Mouse (Mus musculus): ENCODE data around the gene Hbb-y. TPM values are rescaled to one million over a fixed set of nuclear protein-coding genes. Genes with fewer than 3 reads are reported as not detected.
"Not testable (repeated sequence)": the region's sequence is repeated elsewhere in the genome, so short reads cannot be mapped to it uniquely, and the experiment has no call there.

Gene Hbb-y
- polyA plus RNA-seq, 1 experiment, result 0.26 TPM

DNA sequence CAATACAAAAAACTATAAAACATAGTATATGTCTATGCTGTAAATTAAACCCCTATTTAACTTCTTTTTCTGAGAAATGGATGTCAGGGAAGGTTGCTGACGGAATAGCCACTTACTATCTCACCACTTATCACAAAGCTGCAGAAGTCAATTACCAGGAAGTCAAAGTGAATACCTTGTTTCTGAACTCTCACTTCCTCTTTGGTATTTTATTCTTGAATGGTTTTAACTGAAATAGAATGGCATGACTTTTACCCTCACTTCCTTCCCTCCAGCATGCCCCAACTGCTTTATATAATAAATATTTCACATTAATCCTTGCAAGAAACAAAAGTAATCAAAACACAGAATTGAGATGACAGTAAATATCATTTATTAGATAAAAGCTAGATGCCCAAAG, 40.8 kb downstream of the Hbb-y start:
- Histone ChIP-seq H3K4me3 (ENCODE audit: control insufficient read depth, low read depth, low read length) (no peak overlapping the region), H3K27ac (ENCODE audit: control insufficient read depth, insufficient read depth, low read depth, low read length) (no peak overlapping the region), H3K27me3 (ENCODE audit: control insufficient read depth, insufficient read depth, low read length) (no peaks in the 10 kb centered on the region), H3K4me1 (ENCODE audit: control insufficient read depth, insufficient read depth, low read length) (no peaks in the 10 kb centered on the region), H3K36me3 (ENCODE audit: control insufficient read depth, insufficient read depth, low read length) (no peaks in the 10 kb centered on the region)
- TF ChIP-seq POLR2A (IDR thresholded peaks at IDR 0.05; ENCODE audit: control insufficient read depth, low read depth, low read length), result no peak
- no peak for TF ChIP-seq CTCF (IDR thresholded peaks at IDR 0.05; ENCODE audit: control insufficient read depth, insufficient read depth, insufficient replicate concordance, low read depth, low read length)

DNA sequence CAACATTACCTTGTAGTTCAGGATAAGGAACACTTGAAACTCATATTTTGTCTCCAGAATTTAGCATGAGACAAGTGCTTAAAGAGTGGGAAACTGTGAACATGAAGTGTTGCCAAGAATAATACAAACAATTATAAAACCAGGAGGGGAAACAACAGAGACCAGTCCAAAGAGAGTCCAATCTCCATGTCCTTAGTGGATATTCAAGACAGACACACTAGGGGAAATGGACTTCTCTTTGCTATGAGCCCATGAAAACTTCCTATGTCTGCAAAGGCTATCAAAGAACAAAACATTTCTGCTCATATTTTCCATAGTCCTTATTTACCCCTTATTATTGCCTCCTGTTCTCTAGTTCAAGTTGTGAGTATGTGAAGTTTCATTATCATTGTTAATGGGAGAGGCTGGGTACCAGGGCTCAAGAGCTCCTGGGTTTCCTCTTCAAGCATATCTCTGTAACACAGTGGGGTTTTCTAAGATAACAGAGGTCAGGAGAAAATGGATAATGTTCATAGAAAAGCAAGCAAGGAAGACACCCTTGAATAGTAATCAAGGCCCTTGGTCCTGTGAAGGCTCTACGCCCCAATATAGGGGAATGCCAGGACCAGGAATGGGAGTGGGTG, 41.7 kb downstream of the Hbb-y start:
- Histone ChIP-seq H3K36me3 (ENCODE audit: control insufficient read depth, insufficient read depth, low read length) (no peaks in the 10 kb centered on the region), H3K27ac (ENCODE audit: control insufficient read depth, insufficient read depth, low read depth, low read length) (no peak overlapping the region), H3K4me1 (ENCODE audit: control insufficient read depth, insufficient read depth, low read length) (no peaks in the 10 kb centered on the region), H3K4me3 (ENCODE audit: control insufficient read depth, low read depth, low read length) (no peak overlapping the region), H3K27me3 (ENCODE audit: control insufficient read depth, insufficient read depth, low read length) (no peaks in the 10 kb centered on the region)
- no peak for TF ChIP-seq POLR2A (IDR thresholded peaks at IDR 0.05; ENCODE audit: control insufficient read depth, low read depth, low read length)
- TF ChIP-seq CTCF (IDR thresholded peaks at IDR 0.05; ENCODE audit: control insufficient read depth, insufficient read depth, insufficient replicate concordance, low read depth, low read length), result no peak

DNA sequence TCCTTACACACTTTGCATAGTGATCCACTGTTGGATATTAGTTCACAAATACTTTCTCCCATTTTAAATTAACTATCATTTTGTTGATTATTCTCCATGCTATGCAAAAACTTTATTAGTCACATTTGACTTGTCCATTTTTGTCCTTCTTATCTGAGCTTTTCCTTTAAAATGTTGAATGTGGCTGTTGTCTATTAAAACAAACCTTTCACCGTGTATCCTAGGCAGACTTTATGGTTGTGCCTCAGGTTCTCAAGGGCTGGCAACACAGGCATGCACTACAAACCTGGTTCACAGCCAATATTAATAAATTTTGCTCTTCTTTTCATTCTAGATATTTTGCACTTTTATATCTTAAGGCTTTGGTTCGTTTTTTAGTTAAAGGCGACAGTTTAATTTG, 42.3 kb downstream of the Hbb-y start:
- TF ChIP-seq CTCF (IDR thresholded peaks at IDR 0.05; ENCODE audit: control insufficient read depth, insufficient read depth, insufficient replicate concordance, low read depth, low read length), result no peak
- no peak for TF ChIP-seq POLR2A (IDR thresholded peaks at IDR 0.05; ENCODE audit: control insufficient read depth, low read depth, low read length)
- Histone ChIP-seq H3K27me3 (ENCODE audit: control insufficient read depth, insufficient read depth, low read length) (no peaks in the 10 kb centered on the region), H3K4me1 (ENCODE audit: control insufficient read depth, insufficient read depth, low read length) (no peaks in the 10 kb centered on the region), H3K27ac (ENCODE audit: control insufficient read depth, insufficient read depth, low read depth, low read length) (no peak overlapping the region), H3K36me3 (ENCODE audit: control insufficient read depth, insufficient read depth, low read length) (no peaks in the 10 kb centered on the region), H3K4me3 (ENCODE audit: control insufficient read depth, low read depth, low read length) (no peak overlapping the region)

DNA sequence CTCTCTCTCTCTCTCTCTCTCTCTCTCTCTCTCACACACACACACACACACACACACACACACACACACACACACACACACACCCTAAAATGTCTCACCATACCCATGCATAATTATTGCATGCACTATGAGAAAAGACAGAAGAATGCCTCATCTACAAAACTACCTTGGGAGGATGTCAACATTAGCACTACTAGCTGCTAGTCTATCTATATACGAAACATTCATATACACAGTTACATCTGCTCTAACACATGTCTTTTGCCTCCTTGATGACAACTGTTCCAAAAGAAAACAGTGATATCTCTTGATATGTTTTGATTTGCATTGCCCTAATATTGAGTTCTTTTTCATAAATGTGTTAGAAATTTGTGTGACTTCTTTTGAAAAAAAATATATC, 42.7 kb downstream of the Hbb-y start:
- Histone ChIP-seq H3K4me3 (ENCODE audit: control insufficient read depth, low read depth, low read length) (no peak overlapping the region), H3K27ac (ENCODE audit: control insufficient read depth, insufficient read depth, low read depth, low read length) (no peak overlapping the region), H3K36me3 (ENCODE audit: control insufficient read depth, insufficient read depth, low read length) (no peaks in the 10 kb centered on the region), H3K27me3 (ENCODE audit: control insufficient read depth, insufficient read depth, low read length) (no peaks in the 10 kb centered on the region), H3K4me1 (ENCODE audit: control insufficient read depth, insufficient read depth, low read length) (no peaks in the 10 kb centered on the region)
- no peak for TF ChIP-seq CTCF (IDR thresholded peaks at IDR 0.05; ENCODE audit: control insufficient read depth, insufficient read depth, insufficient replicate concordance, low read depth, low read length)

DNA sequence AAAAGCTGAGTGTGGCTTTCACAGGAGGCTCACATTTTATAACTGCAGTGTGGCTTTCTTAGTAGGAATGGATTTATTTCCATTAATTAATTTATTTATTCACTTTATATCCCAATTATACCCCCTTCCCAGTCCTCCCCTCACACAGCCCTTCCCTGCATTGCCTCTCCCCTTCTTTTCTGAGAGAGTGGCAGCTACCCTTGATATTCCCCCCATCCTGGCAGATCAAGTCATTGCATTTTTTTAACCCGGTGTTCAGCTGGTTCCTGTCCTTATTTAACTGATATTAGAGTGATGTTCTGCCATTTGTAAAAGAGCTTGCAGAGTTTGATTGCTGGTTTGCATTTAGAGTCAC, 43.2 kb downstream of the Hbb-y start:
- Histone ChIP-seq H3K27me3 (ENCODE audit: control insufficient read depth, insufficient read depth, low read length) (no peaks in the 10 kb centered on the region), H3K4me3 (ENCODE audit: control insufficient read depth, low read depth, low read length) (no peak overlapping the region), H3K36me3 (ENCODE audit: control insufficient read depth, insufficient read depth, low read length) (no peaks in the 10 kb centered on the region), H3K4me1 (ENCODE audit: control insufficient read depth, insufficient read depth, low read length) (no peaks in the 10 kb centered on the region), H3K27ac (ENCODE audit: control insufficient read depth, insufficient read depth, low read depth, low read length) (no peak overlapping the region)
- TF ChIP-seq POLR2A (IDR thresholded peaks at IDR 0.05; ENCODE audit: control insufficient read depth, low read depth, low read length) (no peak), CTCF (IDR thresholded peaks at IDR 0.05; ENCODE audit: control insufficient read depth, insufficient read depth, insufficient replicate concordance, low read depth, low read length) (no peak)

DNA sequence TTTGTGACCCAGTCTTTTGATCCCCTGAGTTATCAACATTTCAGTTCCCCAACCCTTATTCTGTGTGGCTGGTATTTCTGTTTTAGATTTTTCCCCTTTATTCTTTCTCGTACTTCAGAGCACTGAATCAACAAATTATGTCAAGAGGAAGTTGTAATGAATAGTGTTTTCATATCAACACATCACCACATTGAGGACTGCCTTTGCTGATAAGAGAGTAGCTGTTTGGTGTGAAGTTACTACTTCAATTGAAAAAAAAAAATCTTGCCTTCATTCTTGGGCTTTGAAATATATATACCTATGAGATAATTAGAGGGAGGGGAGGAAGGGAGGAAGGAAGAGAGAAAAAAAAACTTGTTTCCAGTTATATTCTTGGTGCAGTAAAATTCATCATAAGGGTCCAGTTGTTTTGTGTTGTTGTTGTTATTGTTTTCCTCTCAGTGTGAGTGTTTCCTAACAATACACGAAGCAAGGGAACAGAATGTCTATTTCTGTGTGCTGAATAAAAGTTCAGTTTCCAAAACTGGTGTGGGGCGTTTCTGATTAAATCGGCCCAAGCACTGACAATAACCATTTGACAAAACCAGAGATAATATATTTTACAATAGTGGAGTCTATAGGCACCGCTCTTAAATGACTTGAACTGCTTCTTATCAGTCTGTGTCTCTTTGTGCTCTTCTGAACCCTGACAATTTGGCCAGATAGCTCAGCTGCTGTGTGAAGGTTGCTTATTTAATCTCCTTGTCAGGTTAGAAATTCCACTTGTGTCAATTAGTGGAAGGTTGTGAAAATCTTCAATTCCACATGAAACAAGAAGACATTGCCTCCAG, 43.8 kb downstream of the Hbb-y start:
- Histone ChIP-seq H3K27me3 (ENCODE audit: control insufficient read depth, insufficient read depth, low read length) (no peaks in the 10 kb centered on the region), H3K27ac (ENCODE audit: control insufficient read depth, insufficient read depth, low read depth, low read length) (no peak overlapping the region), H3K36me3 (ENCODE audit: control insufficient read depth, insufficient read depth, low read length) (no peaks in the 10 kb centered on the region), H3K4me3 (ENCODE audit: control insufficient read depth, low read depth, low read length) (no peak overlapping the region), H3K4me1 (ENCODE audit: control insufficient read depth, insufficient read depth, low read length) (no peaks in the 10 kb centered on the region)
- TF ChIP-seq CTCF (IDR thresholded peaks at IDR 0.05; ENCODE audit: control insufficient read depth, insufficient read depth, insufficient replicate concordance, low read depth, low read length) (no peak), POLR2A (IDR thresholded peaks at IDR 0.05; ENCODE audit: control insufficient read depth, low read depth, low read length) (no peak)

DNA sequence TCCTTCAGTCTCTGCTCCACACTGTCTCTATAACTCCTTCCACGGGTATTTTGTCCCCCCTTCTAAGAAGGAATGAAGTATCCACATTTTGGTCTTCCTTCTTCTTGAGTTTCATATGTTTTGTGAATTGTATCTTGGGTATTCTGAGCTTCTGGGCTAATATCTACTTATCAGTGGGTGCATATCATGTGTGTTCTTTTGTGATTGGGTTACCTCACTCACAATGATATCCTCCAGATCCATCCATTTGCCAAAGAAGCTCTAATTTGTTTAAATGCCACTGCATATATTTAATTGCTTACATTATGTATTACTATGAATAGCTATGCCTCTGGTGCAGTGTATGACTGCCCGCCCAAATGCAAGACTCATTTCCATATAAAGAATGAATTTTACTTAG, 44.9 kb downstream of the Hbb-y start:
- not testable (repeated sequence) for H3K4me3 ChIP-seq (ENCODE audit: control insufficient read depth, low read depth, low read length); H3K27ac ChIP-seq (ENCODE audit: control insufficient read depth, insufficient read depth, low read depth, low read length); H3K27me3 ChIP-seq (ENCODE audit: control insufficient read depth, insufficient read depth, low read length); H3K36me3 ChIP-seq (ENCODE audit: control insufficient read depth, insufficient read depth, low read length); H3K4me1 ChIP-seq (ENCODE audit: control insufficient read depth, insufficient read depth, low read length)

All from testis, adult 2 months (tissue).